Mouse (Mus musculus) midbrain, embryonic 10.5 days (tissue): ENCODE measurements around the gene Trim14. TPM values are rescaled to one million over a fixed set of nuclear protein-coding genes. Genes with fewer than 3 reads are reported as not detected.

Experiments
- DNase-seq: peaks from one replicate; pipeline ENCODE4 v3.0.0-alpha.2; 2017; ENCODE audit warnings: low spot score
- H3K27ac ChIP-seq: fragments of 300-500 bp; sonication (generic); replicated peaks from 2 replicates; pipeline ENCODE4 v1.5.1; 2016; ENCODE audit warnings: mild to moderate bottlenecking
- H3K27me3 ChIP-seq: fragments of 300-500 bp; sonication (generic); 2 replicates; pipeline ENCODE4 v1.6.1; 2016; ENCODE audit warnings: low read depth, mild to moderate bottlenecking; ENCODE audit not compliant: poor library complexity, severe bottlenecking
- H3K36me3 ChIP-seq: fragments of 300-500 bp; sonication (generic); 2 replicates; pipeline ENCODE4 v1.6.1; 2016; ENCODE audit warnings: mild to moderate bottlenecking, moderate library complexity
- H3K4me1 ChIP-seq: fragments of 300-500 bp; sonication (generic); 2 replicates; pipeline ENCODE4 v1.6.1; 2016
- H3K4me3 ChIP-seq: fragments of 300-500 bp; sonication (generic); 2 replicates; pipeline ENCODE4 v1.5.1; 2016; ENCODE audit warnings: mild to moderate bottlenecking, moderate library complexity
- H3K9me3 ChIP-seq: fragments of 300-500 bp; sonication (generic); replicated peaks from 2 replicates; pipeline ENCODE4 v1.6.1; 2016; ENCODE audit warnings: mild to moderate bottlenecking
- WGBS: fragments of 180-500 bp; shearing (Covaris S2); methylation state at CpG from one replicate; pipeline ENCODE4 v1.1.7; 2016; 5-methylcytosine and 5-hydroxymethylcytosine counted together
- polyA plus RNA-seq: library from polyadenylated mRNA; unstranded; fragments of >200 nt; fragmentation: Nextera tagmentation; extraction: Ambion mirVana; gene quantifications from 2 replicates; pipeline ENCODE4 v1.2.1, GENCODE M21; 2016

Gene Trim14
- polyA plus RNA-seq, 1 experiment from 2014 or later, result 0.62 TPM

GRCm38 (mm10) chr4:46485696-46486417 is 50.1 kb downstream of the Trim14 start:
- no peak for DNase-seq
- no peaks in the 10 kb centered on the region for H3K36me3 ChIP-seq
- H3K27ac ChIP-seq, result no peak overlapping the region
- no peaks in the 10 kb centered on the region for H3K9me3 ChIP-seq
- WGBS, result 62% methylated on average over 14 of the region's 14 CpGs
- peaks cover 11% of the 10 kb centered on the region for H3K4me1 ChIP-seq
- no peaks in the 10 kb centered on the region for H3K27me3 ChIP-seq
- no peak overlapping the region for H3K4me3 ChIP-seq

- H3K36me3 ChIP-seq, result peaks cover 53% of the 10 kb centered on the region
- H3K4me1 ChIP-seq, result no peaks in the 10 kb centered on the region
- DNase-seq, result no peak
- H3K9me3 ChIP-seq, result no peaks in the 10 kb centered on the region
- WGBS, result 95% methylated on average over 2 of the region's 2 CpGs
- no peaks in the 10 kb centered on the region for H3K27me3 ChIP-seq
- H3K27ac ChIP-seq, result no peak overlapping the region
- no peak overlapping the region for H3K4me3 ChIP-seq
These were observed 56.9 kb downstream of the Trim14 start for GRCm38 (mm10) chr4:46479081-46479480.

- Histone ChIP-seq H3K36me3 (peaks cover 92% of the 10 kb centered on the region), H3K4me3 (no peak overlapping the region), H3K27ac (no peak overlapping the region), H3K4me1 (no peaks in the 10 kb centered on the region), H3K27me3 (no peaks in the 10 kb centered on the region), H3K9me3 (no peaks in the 10 kb centered on the region)
- DNase-seq, result no peak
- 90% methylated on average over 5 of the region's 5 CpGs for WGBS
These were observed 60.8 kb downstream of the Trim14 start for GRCm38 (mm10) chr4:46475101-46475500.

GRCm38 (mm10) chr4:46465740-46466139 is 70.2 kb downstream of the Trim14 start:
- WGBS, result 92% methylated on average over 3 of the region's 3 CpGs
- no peak for DNase-seq
- H3K9me3 ChIP-seq, result no peaks in the 10 kb centered on the region
- H3K4me3 ChIP-seq, result no peak overlapping the region
- no peak overlapping the region for H3K27ac ChIP-seq
- H3K36me3 ChIP-seq, result peaks cover 100% of the 10 kb centered on the region
- no peaks in the 10 kb centered on the region for H3K27me3 ChIP-seq
- no peaks in the 10 kb centered on the region for H3K4me1 ChIP-seq

- WGBS, result 89% methylated on average over 7 of the region's 7 CpGs
- DNase-seq, result peak; percentile 35
These were observed 72.7 kb downstream of the Trim14 start for GRCm38 (mm10) chr4:46463130-46463830.

GRCm38 (mm10) chr4:46458411-46458810 is 77.5 kb downstream of the Trim14 start:
- 94% methylated on average over 2 of the region's 2 CpGs for WGBS
- Histone ChIP-seq H3K4me3 (no peak overlapping the region), H3K27ac (no peak overlapping the region), H3K9me3 (no peaks in the 10 kb centered on the region), H3K36me3 (peaks cover 70% of the 10 kb centered on the region), H3K27me3 (no peaks in the 10 kb centered on the region), H3K4me1 (peaks cover 31% of the 10 kb centered on the region)
- no peak for DNase-seq

More at GRCm38 (mm10) chr4:46463130-46463830, 72.7 kb downstream of the Trim14 start:
- Histone ChIP-seq H3K27ac (no peak overlapping the region), H3K4me1 (no peaks in the 10 kb centered on the region), H3K9me3 (no peaks in the 10 kb centered on the region), H3K27me3 (no peaks in the 10 kb centered on the region), H3K4me3 (no peak overlapping the region), H3K36me3 (peaks cover 97% of the 10 kb centered on the region)

- Histone ChIP-seq H3K9me3 (no peaks in the 10 kb centered on the region), H3K4me1 (peaks cover 42% of the 10 kb centered on the region), H3K36me3 (peaks cover 58% of the 10 kb centered on the region), H3K27me3 (no peaks in the 10 kb centered on the region), H3K4me3 (no peak overlapping the region), H3K27ac (no peak overlapping the region)
- no peak for DNase-seq
- WGBS, result 89% methylated on average over 3 of the region's 3 CpGs
These were observed 78.8 kb downstream of the Trim14 start for GRCm38 (mm10) chr4:46457186-46457585.

GRCm38 (mm10) chr4:46456762-46457161 is 79.2 kb downstream of the Trim14 start:
- Histone ChIP-seq H3K36me3 (peaks cover 54% of the 10 kb centered on the region), H3K9me3 (no peaks in the 10 kb centered on the region), H3K27ac (no peak overlapping the region), H3K4me3 (no peak overlapping the region), H3K4me1 (peaks cover 43% of the 10 kb centered on the region), H3K27me3 (no peaks in the 10 kb centered on the region)
- no peak for DNase-seq
- WGBS, result 95% methylated on average over 4 of the region's 4 CpGs

- no peak overlapping the region for H3K27ac ChIP-seq
- H3K36me3 ChIP-seq, result peaks cover 29% of the 10 kb centered on the region
- no peak for DNase-seq
- no peaks in the 10 kb centered on the region for H3K27me3 ChIP-seq
- 90% methylated on average over 5 of the region's 5 CpGs for WGBS
- no peaks in the 10 kb centered on the region for H3K9me3 ChIP-seq
- peaks cover 56% of the 10 kb centered on the region for H3K4me1 ChIP-seq
- H3K4me3 ChIP-seq, result peak overlapping the region; percentile 91; the same call in 1 of the 2 replicates
These were observed 81.7 kb downstream of the Trim14 start for GRCm38 (mm10) chr4:46454097-46454864.

GRCm38 (mm10) chr4:46452855-46453719 is 82.9 kb downstream of the Trim14 start:
- H3K27ac ChIP-seq, result peak overlapping the region; percentile 100
- H3K9me3 ChIP-seq, result no peaks in the 10 kb centered on the region
- no peaks in the 10 kb centered on the region for H3K27me3 ChIP-seq
- H3K36me3 ChIP-seq, result peaks cover 19% of the 10 kb centered on the region
- H3K4me1 ChIP-seq, result peaks cover 62% of the 10 kb centered on the region
- 45% methylated on average over 13 of the region's 13 CpGs for WGBS
- no peak for DNase-seq
- peak overlapping the region; percentile 91 for H3K4me3 ChIP-seq

- WGBS, result under 1% methylated on average over 19 of the region's 19 CpGs
- peak overlapping the region; percentile 91 for H3K4me3 ChIP-seq
- H3K27ac ChIP-seq, result peak overlapping the region; percentile 100
- DNase-seq, result peak; percentile 84
- H3K27me3 ChIP-seq, result no peaks in the 10 kb centered on the region
- no peaks in the 10 kb centered on the region for H3K9me3 ChIP-seq
- H3K4me1 ChIP-seq, result peaks cover 61% of the 10 kb centered on the region
- H3K36me3 ChIP-seq, result peaks cover 13% of the 10 kb centered on the region
These were observed 83.5 kb downstream of the Trim14 start for GRCm38 (mm10) chr4:46452481-46452850.
